Mouse (Mus musculus) ovary, postnatal 14 days (tissue): Measurements from ENCODE around the gene Ank2.

Experiments
- DNase-seq: peaks from one replicate; pipeline ENCODE4 v3.0.0; 2022; ENCODE audit warnings: low spot score

Ank2 gene

DNA sequence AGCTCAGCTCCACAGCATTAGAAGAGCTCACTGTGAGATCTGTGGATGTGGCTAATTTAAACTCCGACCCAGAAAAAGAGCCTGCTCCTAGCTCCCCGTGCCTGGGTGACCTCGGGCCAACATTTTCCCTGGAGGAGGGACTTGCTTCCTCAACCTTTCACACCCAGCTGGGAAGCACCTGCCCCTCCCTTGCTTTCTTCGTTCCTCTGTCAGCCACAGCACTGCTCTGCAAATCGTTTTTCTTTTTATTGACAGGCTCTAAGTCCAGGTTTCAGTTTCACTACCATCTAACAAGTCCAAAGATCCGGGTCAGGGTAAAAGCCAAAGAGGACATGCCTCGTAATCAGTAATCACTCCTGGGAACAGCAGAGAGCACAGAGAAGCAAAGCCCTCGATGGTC, 375.8 kb downstream of the Ank2 start:
- DNase-seq: no peak

- no peak for DNase-seq
Observed at GRCm38 (mm10) chr3:127118777-127119176, 380.4 kb downstream of the Ank2 start.

- DNase-seq: no peak
Observed at GRCm38 (mm10) chr3:127116226-127116625, 382.9 kb downstream of the Ank2 start.

DNA sequence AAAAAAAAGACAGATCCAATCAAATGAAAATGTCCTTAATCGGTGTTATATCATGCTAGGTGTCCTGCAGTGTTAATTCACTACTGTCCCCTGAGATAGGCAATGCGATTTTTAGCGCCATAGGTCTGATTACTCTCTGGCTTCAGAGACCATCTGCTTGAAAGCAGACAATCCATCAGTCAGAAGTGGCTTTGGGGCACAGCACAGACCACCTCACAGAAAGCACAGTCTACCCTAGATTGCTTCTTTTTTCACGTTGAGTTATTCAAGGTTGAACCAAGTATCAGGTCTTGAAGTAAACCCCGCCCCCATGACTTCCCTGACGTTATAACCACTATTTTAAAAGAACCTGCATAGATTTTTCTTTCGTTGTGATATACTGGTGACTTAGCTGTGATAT, 385.9 kb downstream of the Ank2 start:
- no peak for DNase-seq

DNA sequence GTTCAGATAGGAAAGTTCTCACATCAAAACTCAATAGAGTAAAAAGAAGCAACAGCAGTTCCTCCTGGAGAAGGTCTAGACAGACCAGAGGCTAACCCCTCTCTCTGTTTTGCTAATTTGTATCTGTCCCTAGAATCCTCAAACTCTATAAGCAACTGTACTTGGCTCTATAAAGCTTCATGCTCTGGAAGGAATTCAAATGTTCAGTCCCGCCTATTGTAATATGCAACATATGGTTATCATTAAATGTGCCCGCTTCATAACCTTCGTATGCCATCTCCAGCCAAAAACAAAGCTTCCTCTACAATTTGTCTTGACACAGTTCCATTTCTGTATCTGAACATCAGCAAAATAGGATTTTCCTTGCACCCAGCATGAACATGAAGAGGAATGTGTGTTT, 389.7 kb downstream of the Ank2 start:
- no peak for DNase-seq

DNA sequence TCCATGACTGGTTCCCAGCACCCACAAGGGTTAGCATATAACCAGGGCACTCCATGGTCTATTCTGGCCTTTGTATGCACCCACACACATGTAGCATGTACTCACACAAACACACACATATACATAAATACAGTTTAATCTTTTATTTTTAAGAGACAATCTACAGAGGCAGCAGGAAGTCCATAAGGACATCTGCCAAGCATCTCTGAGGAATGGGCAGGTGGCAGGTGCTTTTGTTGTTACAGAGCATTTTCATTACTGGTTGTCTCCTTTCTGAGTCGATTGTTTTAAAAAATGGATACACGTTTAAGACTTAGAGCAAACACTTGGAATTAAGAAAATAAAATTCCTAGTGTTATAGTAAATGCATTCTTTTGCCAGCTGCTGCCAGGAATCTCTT, 390.7 kb downstream of the Ank2 start:
- DNase-seq: no peak

- DNase-seq: no peak
Observed at GRCm38 (mm10) chr3:127107281-127107680, 391.9 kb downstream of the Ank2 start.

DNA sequence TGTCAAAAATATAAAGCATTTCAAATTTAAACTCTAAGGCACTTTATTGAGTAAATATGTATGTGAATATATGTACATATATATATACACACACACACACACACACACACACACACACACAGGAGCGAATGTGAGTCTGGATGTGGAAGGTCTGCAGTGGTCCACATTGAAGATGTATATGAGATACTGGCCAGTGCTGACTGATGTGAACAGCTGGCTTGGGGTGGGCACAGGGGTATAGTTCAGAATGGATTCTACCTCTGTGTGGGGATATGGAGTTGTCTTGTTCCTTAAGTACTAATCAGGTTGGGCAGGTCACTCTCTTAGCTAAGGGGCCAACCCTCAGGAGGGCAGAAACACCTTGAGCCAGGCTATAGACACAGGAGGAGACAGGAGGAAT, 397.8 kb downstream of the Ank2 start:
- no peak for DNase-seq

DNA sequence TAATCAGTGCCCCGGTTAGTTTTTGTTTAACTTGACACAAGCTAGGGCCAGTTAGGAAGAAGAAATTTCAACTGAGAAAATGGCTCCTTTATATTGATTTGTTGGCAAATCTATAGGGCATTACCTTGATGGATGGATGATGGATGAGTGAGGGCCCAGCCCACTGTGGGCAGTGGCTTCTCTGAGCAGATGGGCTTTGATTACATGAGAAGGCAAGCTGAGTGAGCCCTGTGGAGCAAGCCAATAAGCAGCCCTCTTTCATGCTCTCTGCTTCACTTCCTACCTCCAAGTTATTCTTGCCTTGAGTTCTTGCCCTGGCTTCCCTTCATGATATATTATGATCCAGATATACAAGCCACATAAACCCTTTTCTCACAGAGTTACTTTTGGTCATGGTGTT, 401.4 kb downstream of the Ank2 start:
- DNase-seq: no peak

DNA sequence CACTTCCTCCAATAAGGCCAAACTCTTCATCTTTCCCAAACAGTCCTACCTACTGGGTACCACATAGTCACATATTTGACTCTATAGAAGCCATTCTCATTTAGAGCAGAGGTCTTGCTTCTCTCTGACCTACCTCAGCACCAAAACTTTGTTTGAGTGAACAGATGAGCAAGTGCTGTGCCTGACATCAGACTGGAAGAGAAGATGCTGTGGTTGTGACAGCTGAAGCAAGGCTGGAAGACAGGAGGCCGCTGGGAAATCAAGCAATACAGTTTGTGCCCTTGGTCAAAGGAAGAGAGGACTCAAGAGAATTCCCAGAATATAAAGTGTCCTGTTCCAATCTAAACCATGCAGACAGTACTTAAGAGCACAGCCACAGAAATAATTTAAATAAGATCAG, 402.0 kb downstream of the Ank2 start:
- no peak for DNase-seq

GRCm38 (mm10) chr3:127093631-127094030, 405.5 kb downstream of the Ank2 start:
- no peak for DNase-seq

DNA sequence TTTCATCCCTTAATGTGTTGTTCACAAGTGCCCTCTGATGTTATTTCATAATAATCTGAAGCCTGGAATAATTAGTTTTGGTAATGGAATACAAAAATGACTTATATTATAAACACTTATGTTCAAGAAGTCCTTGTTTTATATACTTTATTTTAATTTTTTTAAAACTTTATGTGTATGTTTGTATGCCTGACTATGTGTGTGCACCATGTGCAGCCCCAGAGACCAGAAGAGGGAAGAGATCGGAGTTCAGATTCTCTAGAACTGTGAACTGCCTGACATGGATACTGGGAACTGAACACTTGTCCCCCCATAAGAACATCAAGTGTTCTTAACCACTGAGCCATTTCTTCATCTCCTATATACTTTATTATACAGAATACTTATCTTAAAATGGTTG, 411.6 kb downstream of the Ank2 start:
- no peak for DNase-seq

DNA sequence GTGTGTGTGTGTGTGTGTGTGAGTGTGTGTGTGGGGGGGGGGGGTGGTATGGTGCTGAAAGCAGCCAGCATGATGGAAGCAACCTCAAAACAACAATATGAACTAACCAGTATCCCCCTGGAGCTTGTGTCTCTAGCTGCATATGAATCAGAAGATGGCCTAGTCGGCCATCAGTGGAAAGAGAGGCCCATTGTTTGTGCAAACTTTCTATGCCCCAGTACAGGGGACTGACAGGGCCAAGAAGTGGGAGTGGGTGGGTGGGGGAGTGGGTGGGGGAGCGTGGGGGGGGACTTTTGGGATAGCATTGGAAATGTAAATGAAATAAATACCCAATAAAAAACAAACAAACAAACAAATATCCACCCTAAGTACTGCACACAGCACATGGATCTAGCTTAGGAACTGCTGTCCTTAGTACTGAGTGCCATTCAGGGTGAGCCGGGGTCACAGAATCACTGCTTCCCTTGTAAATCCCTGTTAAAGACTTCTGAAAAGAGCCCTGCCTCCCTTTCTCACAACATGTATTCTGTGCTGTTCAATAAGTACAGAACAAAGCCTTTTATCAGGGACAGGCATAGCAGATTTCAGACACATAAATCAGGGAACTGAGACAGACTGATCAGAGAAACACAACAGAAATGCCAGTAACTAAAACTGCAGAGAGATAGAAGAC, 412.2 kb downstream of the Ank2 start:
- no peak for DNase-seq

DNA sequence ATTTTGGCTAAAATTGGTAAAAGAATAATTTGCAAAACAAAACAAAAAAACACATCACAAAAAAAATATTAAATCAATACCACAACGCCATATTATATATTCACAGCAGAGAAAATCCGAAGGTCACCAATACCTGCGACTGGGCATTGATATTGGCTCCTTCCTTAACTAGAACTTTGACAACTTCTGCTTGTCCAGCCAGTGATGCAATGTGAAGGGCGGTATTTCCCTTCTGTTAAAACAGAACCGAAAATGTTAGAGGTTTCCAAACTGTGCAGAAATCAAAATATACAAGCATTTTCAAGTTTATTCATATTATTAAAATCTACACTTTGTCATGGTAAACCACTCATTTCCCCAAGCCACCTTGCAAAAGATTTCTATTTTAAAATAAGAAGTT, 421.8 kb downstream of the Ank2 start:
- DNase-seq: no peak

- DNase-seq: no peak
Observed at GRCm38 (mm10) chr3:127075531-127076280, 423.4 kb downstream of the Ank2 start.

DNA sequence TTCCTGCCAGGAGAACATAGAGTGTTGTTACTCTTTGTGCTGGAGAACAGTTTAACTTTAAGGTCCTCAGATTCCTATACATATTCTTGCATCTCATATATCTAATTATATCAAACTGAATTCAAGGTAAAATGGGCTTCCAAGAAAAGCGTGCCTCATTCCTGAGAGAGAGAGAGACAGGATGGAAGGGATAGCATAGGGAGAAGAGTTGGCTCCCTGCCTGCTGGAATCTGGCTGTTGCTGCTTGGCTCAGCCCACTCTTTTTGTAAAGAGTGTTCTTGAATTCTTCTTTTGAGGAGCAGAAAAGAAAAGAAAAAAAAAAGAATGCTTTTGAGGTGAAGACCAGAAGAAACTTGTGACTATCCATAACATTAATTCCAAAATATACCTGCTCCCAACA, 427.7 kb downstream of the Ank2 start:
- no peak for DNase-seq

DNA sequence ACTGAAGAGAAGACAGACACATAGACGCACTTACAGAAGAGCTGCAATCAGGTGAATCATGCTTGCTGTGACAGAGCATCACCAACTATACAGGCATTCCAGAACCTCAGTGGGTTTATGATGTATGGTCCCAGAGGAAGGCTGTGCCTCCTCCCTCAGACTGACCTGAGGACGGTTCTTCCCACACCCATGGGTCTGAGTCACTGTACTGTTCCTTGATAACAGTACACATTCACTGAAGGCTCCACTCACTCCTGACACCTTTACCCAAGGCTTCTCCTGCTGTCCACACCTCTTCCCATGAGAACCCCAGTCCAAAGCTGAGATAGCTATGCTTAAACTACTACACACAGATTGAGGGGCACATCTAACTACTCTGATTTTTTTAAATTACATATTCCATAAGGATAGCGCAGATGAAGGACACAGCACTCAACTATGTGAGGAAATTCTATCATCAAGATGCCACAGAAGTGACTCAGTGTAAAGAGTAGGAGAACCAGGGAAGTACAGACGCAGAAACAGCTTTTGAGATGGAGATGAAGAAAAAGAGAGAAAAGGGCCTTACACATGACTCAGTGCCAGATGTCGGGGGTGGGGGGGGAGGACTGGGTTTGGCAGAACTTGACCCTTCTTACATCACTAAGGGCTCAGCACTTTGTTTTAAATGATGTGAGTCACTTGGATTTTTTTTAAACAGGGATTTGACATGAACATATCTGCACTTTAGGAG, 435.3 kb downstream of the Ank2 start:
- no peak for DNase-seq

GRCm38 (mm10) chr3:127059671-127060070, 439.5 kb downstream of the Ank2 start:
- DNase-seq: no peak

DNA sequence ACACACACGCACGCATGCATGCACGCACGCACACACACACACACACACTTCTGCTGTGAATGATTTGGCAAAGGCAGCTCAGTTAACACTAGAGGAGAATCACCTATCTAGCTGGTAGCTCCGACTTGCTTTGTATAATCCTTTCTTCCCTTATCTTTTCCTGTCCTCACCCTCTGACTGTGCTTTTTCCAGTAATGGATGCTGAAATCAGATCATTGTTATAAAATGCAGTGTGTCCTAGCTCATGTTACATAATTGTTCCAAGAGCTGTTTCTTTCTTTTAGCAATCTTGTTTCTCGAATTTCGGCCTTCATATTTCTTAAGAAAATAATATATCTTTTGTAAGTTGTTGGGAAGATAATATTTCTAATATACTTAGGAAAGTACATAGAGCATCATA, 457.9 kb downstream of the Ank2 start:
- no peak for DNase-seq

DNA sequence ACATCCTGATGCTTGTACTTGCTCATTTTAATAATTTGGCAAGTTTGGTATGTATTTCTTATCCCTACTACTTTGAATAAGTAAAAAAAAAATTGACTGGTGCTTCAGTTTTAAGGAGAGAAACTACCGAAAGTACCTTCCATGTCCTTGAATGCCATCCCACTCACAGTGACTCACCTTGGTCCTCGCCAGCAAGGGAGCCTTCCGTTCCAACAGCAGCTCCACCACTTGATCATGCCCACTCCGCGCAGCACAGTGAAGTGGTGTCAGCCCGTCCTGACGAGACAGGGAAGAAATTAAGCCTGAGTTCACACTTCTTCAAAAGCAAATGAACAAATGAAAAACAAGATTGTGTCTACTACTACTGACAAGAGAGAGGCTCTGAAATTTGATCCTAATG, 460.6 kb downstream of the Ank2 start:
- DNase-seq: no peak

DNA sequence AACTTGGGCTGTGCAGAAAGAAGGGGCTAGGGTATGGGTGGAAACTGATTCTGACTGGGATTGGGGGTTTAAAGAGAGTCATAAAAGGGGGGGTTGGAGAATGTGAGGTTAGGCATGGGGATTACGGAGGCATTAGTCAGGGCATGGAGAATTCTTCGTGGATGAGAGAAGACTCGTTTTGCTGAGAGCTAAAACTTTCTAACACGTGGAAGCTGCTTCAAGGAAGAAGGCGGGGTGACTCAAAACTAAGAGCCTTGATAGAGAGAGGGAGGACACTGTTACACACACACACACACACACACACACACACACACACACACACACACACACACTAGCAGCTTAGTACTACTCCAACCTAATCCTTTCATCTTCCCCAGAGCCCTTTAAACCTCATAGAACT, 463.0 kb downstream of the Ank2 start:
- DNase-seq: no peak

DNA sequence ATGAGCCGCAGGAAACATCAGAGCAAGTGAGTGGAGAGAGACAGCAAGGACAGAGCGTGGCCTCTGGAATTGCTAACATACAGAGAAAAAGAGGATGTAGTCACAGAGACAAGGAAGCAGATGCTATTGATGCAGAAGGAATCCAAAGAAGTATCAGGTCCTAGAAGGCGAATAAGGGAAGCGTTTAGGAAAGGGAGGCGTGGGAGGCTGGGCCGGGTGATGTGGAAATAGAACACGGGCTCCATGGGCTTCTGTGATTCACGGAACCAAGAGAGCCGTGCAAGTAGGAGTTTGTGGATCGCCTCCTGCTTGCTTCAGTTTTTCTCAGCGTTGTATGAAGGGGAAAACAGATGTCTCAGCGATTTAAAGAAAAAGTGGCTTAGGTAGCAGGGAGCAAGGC, 463.6 kb downstream of the Ank2 start:
- DNase-seq: no peak

- DNase-seq: no peak
Observed at GRCm38 (mm10) chr3:127034983-127035382, 464.2 kb downstream of the Ank2 start.
